Mouse (Mus musculus) cerebral cortex, adult 2 months (tissue): ENCODE results near the gene Sppl2a.

Experiments
- WGBS: fragments of 180-500 bp; shearing (Covaris S2); methylation state at CpG from one replicate; pipeline ENCODE4 v1.1.7; 2018; 5-methylcytosine and 5-hydroxymethylcytosine counted together

The Sppl2a gene

GRCm38 (mm10) chr2:126932897-126933641, at the start of gene Sppl2a:
Gene Sppl2a, minus strand, starts transcription at chr2:126933235.
- under 1% methylated on average over 34 of the region's 35 CpGs for WGBS

GRCm38 (mm10) chr2:126977428-126977827, 44.4 kb upstream of the Sppl2a start:
- 72% methylated on average over 6 of the region's 6 CpGs for WGBS

GRCm38 (mm10) chr2:126961696-126962095, 28.7 kb upstream of the Sppl2a start:
- 81% methylated on average over 2 of the region's 2 CpGs for WGBS

- WGBS, result 76% methylated on average over 7 of the region's 7 CpGs
Measured at GRCm38 (mm10) chr2:126955671-126956070, 22.6 kb upstream of the Sppl2a start.

- WGBS, result 71% methylated on average over 7 of the region's 7 CpGs
Measured at GRCm38 (mm10) chr2:126951085-126951484, 18.1 kb upstream of the Sppl2a start.

- 86% methylated on average over 5 of the region's 5 CpGs for WGBS
Measured at GRCm38 (mm10) chr2:126950453-126950852, 17.4 kb upstream of the Sppl2a start.

GRCm38 (mm10) chr2:126949856-126950255, 16.8 kb upstream of the Sppl2a start:
- WGBS, result 42% methylated on average over 3 of the region's 3 CpGs

GRCm38 (mm10) chr2:126949297-126949696, 16.3 kb upstream of the Sppl2a start:
- WGBS, result 83% methylated on average over 6 of the region's 6 CpGs

- 87% methylated on average over 3 of the region's 3 CpGs for WGBS
Measured at GRCm38 (mm10) chr2:126948231-126948630, 15.2 kb upstream of the Sppl2a start.

- 88% methylated on average over 2 of the region's 2 CpGs for WGBS
Measured at GRCm38 (mm10) chr2:126943211-126943610, 10.2 kb upstream of the Sppl2a start.

GRCm38 (mm10) chr2:126940314-126940866, 7.4 kb upstream of the Sppl2a start:
- WGBS, result 76% methylated on average over 3 of the region's 3 CpGs

- WGBS, result 69% methylated on average over 6 of the region's 6 CpGs
Measured at GRCm38 (mm10) chr2:126938069-126938468, 5.0 kb upstream of the Sppl2a start.

- WGBS, result under 1% methylated on average over 15 of the region's 15 CpGs
Measured at GRCm38 (mm10) chr2:126932261-126932896, 656 bp downstream of the Sppl2a start.

GRCm38 (mm10) chr2:126931784-126932183, 1.3 kb downstream of the Sppl2a start:
- 26% methylated on average over 4 of the region's 4 CpGs for WGBS

GRCm38 (mm10) chr2:126928681-126929080, 4.4 kb downstream of the Sppl2a start:
- 94% methylated on average over 6 of the region's 6 CpGs for WGBS

- WGBS, result 71% methylated on average over 12 of the region's 12 CpGs
Measured at GRCm38 (mm10) chr2:126920358-126921060, 12.5 kb downstream of the Sppl2a start.

GRCm38 (mm10) chr2:126916236-126916635, 16.8 kb downstream of the Sppl2a start:
- 63% methylated on average over 1 of the region's 1 CpGs for WGBS

GRCm38 (mm10) chr2:126914096-126914495, 18.9 kb downstream of the Sppl2a start:
- WGBS, result 73% methylated on average over 4 of the region's 4 CpGs

- WGBS, result 75% methylated on average over 3 of the region's 3 CpGs
Measured at GRCm38 (mm10) chr2:126904162-126904561, 28.9 kb downstream of the Sppl2a start.

- WGBS, result 90% methylated on average over 9 of the region's 9 CpGs
Measured at GRCm38 (mm10) chr2:126897511-126897910, 35.5 kb downstream of the Sppl2a start.

GRCm38 (mm10) chr2:126896941-126897340, 36.1 kb downstream of the Sppl2a start:
- WGBS, result 84% methylated on average over 6 of the region's 6 CpGs

- 95% methylated on average over 3 of the region's 3 CpGs for WGBS
Measured at GRCm38 (mm10) chr2:126894245-126894644, 38.8 kb downstream of the Sppl2a start.
